Mouse (Mus musculus) mouse trophoblast stem cell (cell line): ENCODE results near the gene Sec24a.
"Not testable (repeated sequence)": the region's sequence is repeated elsewhere in the genome, so short reads cannot be mapped to it uniquely, and the experiment has no call there.

ENCODE experiments used
- in situ Hi-C, 2 experiments: fragments of 300-500 bp; cut with MseI, MboI; formaldehyde crosslinking; loops; 2 replicates in 1 of 2; 3 replicates in 1 of 2; pipeline ENCODE4 v1.15.1; 2025

Sec24a gene

GRCm38 (mm10) chr11:51688330-51689328, 74.8 kb downstream of the Sec24a start, which contains the start of gene 0610009B22Rik:
TSS of gene 0610009B22Rik (minus strand) at chr11:51688874.
- in situ Hi-C loops: no loop called here

DNA sequence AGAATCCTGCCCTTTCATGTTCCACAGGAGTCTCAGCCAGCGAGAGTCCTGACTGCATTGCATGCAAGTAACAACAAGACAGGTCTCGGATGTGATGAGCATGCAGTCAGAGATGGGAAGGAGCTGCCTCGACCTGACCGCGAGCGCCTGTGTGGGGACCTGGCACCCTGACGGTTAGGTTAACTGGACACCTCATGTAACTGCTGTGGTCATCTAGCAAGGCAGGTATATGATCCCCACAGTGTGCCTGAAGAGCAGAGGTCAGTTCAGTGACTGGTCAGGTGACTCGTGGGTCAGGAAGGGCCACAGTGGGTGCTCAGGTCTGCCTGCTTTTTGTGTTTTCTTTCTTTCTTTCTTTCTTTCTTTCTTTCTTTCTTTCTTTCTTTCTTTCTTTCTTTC, 81.5 kb downstream of the Sec24a start:
- in situ Hi-C loops: loop anchor here (5.0 kb wide), 1 partner anchor 65 kb away; the partner anchor contains the start of gene Nhp2 (in 2 of the 2)

DNA sequence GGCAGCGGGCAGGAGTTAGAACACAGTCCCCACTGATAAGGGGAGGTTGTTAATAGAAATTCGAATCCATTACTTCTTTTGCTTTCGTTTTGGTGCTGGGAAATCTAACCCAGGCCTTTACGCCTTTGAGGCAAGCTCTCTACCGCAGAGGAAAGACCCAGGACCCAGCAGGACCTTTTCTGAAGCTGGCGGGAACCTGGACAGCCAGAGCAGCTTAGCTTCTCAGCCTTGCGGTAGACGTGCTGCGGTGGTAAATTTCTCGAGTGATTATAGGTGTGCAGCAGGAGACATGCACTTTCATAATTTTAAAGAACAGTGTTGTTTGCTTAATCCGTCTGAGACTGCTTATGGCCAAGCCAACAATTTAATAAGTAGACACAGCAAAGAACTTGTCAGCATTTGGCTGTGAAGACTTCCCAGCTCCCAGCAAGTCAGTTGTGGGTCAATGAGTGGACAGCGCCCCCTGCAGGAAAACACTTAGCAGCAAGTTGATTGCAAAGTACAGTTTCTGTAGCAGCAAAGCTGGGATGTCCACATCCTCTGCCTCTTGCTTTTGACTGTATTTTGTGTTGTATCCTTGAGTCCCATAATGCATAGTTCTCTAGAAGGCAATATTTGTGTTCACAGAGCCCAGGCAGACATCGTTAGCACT, 82.0 kb downstream of the Sec24a start:
- in situ Hi-C loops: loop anchor here (5.0 kb wide), 1 partner anchor 64 kb away; the partner anchor contains the start of gene Nhp2 (in 2 of the 2)

- in situ Hi-C loops: no loop called here
Observed at GRCm38 (mm10) chr11:51679466-51679865, 84.0 kb downstream of the Sec24a start.

DNA sequence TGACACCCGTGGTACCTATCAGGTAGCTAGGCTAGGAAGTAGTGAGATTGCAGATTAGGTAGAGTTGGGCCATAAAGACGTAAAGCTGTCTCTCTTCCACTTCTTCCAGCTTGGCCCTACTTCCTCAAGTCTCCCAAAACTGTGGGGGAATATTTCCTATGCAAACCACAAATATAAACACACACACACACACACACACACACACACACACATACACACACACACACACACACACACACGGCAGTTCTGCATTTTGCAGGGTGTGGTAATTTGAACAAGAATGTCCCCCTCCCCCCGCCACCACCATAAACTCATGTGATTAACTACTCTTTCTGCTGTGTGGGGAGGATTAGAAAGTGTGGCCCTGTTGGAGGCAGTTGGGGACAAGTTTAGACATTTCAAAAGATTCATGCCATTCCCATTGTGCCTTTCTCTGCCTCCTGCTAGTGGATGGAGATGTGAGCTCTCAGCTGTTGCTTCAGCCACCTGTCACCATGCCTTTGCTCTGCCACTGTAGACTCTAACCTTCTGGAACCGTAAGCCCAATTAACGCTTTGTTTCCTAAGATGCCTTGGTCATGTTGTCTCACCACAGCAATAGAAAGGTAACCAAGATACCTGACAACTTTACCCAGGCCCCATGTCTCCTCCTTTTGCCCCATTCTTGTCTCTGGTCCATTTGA, 85.6 kb downstream of the Sec24a start:
- in situ Hi-C loops: no loop called here

DNA sequence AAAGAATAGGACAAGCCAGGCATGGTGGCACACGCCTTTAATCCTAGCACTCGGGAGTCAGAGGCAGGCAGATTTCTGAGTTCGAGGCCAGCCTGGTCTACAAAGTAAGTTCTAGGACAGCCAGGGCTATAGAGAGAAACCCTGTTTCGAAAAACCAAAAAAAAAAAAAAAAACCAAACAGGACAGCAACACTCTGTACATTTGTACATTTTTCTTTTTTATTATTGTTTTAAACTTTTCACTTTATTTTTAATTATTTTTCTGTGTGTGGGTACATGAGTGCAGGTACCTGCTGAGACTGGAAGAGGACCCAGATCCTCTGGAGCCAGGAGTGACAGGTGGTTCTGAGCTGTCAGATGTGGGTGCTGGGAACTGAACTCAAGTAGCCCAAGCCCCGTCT, 88.0 kb downstream of the Sec24a start:
- in situ Hi-C loops: no loop called here

DNA sequence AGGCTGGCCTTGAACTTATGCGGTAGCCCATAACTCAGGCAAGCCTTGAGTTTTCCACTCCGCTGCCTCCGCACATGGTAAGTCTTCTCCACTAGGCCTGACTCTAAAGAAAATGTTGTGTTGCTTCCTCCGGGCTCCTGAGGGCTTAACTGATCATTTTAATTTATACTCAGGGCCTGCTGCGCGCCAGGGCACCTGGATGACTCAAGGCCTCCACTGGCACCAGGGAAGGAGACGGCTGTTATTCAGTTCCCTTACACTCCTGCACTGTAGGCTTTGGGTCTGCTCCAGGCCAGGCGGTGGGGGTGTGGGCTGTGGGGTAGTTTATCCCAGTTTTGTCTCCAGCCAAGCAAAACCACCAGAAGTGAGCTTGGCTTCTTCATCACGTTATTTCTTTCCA, 90.1 kb downstream of the Sec24a start:
- in situ Hi-C loops: no loop called here

GRCm38 (mm10) chr11:51671376-51671775, 92.1 kb downstream of the Sec24a start:
- in situ Hi-C loops: no loop called here

- in situ Hi-C loops: no loop called here
Observed at GRCm38 (mm10) chr11:51670846-51671245, 92.6 kb downstream of the Sec24a start.

- in situ Hi-C loops: not testable (repeated sequence)
Observed at GRCm38 (mm10) chr11:51664747-51665146, 98.7 kb downstream of the Sec24a start.

GRCm38 (mm10) chr11:51662632-51663031, 100.8 kb downstream of the Sec24a start:
- in situ Hi-C loops: no loop called here

DNA sequence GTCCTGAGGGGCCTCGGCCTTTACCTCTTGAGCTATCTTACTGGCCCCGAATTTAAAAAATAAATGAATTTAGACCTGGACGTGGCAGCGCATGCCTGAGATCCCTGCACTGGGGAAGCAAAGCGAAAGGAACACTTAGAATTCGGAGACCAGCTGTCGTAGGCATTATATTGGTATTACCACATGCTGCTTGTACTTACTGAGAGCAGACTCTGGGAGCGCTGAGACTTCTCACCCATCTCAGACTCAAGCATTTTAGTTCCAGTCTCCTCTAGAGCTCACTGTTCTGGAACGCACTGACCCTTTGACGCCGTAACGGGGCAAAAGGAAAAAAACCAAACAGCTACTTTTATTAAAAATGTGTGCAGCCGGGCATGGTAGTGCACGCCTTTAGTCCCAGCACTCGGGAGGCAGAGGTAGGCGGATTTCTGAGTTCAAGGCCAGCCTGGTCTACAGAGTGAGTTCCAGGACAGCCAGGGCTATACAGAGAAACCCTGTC, 101.5 kb downstream of the Sec24a start:
- in situ Hi-C loops: no loop called here

- in situ Hi-C loops: no loop called here
Observed at GRCm38 (mm10) chr11:51658705-51659104, 104.7 kb downstream of the Sec24a start.

DNA sequence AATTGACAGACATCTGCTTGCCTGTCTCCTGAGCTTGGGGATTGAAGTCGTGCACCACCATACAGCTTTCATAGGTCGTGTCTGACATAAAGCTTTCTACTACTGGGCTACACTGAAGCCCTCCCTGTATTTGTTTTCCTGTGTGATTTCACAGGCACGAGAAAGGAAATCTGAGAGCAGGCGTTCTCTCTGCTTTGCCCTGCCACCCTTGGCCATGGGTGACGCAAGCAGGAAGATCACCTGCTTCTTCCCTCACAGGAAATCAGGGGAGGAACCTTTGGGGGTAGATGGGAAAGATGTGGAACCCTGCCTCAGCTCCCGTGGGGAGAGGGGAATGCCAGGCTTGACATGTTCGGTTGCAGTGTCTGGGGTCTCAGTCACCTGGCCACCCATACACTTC, 105.1 kb downstream of the Sec24a start:
- in situ Hi-C loops: no loop called here

- in situ Hi-C loops: no loop called here
Observed at GRCm38 (mm10) chr11:51656798-51657521, 106.5 kb downstream of the Sec24a start.

GRCm38 (mm10) chr11:51654891-51655290, 108.5 kb downstream of the Sec24a start:
- in situ Hi-C loops: no loop called here

GRCm38 (mm10) chr11:51653736-51654135, 109.7 kb downstream of the Sec24a start:
- in situ Hi-C loops: no loop called here

GRCm38 (mm10) chr11:51652889-51653418, 110.5 kb downstream of the Sec24a start:
- in situ Hi-C loops: no loop called here

DNA sequence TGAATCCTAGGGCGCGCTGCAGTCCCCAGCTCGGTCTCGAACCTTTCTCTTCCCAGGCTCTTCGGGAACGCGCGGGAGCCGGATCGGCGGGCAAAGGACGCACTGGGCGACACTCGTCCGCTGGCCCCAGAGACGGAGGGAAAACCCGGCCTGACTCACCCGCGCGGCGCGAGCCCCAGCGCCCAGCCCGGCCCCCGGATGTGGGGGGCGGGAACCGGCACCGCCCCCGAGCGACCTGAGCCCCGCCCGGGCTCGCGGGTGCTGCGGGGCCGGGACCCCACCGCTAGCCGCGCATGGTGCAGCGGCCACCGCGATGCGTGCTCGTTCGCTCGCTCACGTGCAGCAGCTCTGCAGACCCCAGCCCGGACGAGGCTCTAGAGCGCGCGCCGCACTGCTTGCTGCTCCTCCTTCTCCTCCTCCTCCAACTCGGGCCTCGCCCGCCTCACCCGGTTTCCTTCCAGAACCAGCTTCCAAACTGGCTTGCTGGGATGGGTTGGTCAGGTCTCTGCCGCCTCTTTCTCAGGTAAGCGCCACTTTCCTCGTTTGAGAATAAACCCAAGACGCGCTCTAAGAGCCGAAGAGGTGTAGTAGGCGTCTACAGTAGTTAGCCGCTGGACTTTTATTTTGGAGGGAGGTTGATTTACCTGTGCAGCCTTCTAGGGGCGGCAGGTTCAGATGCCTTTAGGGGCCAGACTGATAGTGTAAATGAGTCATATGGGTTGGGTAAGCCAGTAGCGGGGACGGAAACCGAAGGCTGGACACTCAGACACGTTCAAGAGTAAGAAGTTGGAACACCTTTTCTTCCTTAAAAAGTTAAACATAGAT, 112.5 kb downstream of the Sec24a start, which contains the start of the genes N4bp3 and D930048N14Rik:
Gene N4bp3, minus strand, starts transcription at position 152 of the 825 bp plus-strand sequence.
Gene D930048N14Rik, plus strand, starts transcription at position 264 of the 825 bp plus-strand sequence.
- in situ Hi-C loops: no loop called here

DNA sequence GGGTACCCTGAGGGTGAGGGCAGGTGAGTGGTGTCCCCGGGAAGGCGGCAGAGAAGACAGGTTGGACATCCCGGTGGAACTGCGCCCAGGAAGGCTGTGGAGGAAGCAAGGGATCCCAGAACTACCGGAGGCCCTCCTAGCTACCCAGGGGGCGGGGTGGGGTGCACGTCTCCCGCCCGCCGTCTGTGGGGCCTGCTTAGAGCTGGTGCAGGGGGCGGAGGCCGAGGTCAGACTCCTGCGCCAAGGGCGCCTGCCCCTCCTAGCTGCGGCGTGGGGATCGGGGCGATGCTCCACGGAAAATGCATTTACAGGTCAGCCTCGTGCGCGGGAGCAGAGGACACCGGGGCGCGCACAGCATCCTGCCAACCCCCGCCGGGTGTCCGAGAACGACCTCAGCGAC, 113.2 kb downstream of the Sec24a start:
- in situ Hi-C loops: no loop called here
